Mouse (Mus musculus) adrenal gland, adult 2 months (tissue): ENCODE results near the gene Olfr202. TPM values are rescaled to one million over a fixed set of nuclear protein-coding genes. Genes with fewer than 3 reads are reported as not detected.
"Not testable (repeated sequence)": the region's sequence is repeated elsewhere in the genome, so short reads cannot be mapped to it uniquely, and the experiment has no call there.

Experiments
- DNase-seq: peaks from one replicate; pipeline ENCODE4 v3.0.0; 2021
- long read RNA-seq: library from polyadenylated mRNA; stranded (forward); transcript quantifications from one replicate; pipeline ENCODE4 v2.0.0, GENCODE M21; 2021
- polyA plus RNA-seq: library from polyadenylated mRNA; depleted of rRNA; stranded (reverse); fragments of >200 nt; gene quantifications from 2 replicates; pipeline ENCODE4 v1.2.3, GENCODE M21; 2012; rRNA removed
- total RNA-seq, 2 experiments: library from RNA; stranded (reverse); gene quantifications; 2 replicates each; pipeline ENCODE4 v1.2.3; 2021

Gene Olfr202
- total RNA-seq, result not detected
- not detected in 2 replicates for polyA plus RNA-seq
- long read RNA-seq, result 0 reads

DNA sequence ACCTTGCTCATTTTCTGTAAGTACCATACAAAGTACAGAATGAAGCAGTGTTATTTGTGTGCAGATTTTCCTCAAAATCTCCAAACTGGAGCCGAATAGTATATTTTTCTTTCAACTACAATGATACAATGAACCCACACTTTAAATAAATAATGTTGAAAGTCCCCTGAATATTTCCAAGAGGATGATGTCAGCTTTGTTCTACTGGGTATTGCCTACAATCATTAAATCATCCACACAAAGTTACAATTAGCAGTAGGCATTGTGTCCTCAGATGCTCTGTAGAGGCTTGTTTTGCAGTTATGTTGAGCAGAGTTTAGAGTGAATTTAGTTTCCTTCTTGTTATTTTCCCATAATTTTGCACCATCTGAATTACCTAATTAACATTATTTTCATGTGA lies at the start of gene Olfr202:
Gene Olfr202, minus strand, starts transcription at position 101 of the 400 bp plus-strand sequence.
- DNase-seq, result no peak

GRCm38 (mm10) chr16:59331038-59331437 lies 44.4 kb upstream of the Olfr202 start, which contains the start of gene Olfr205:
Gene Olfr205, minus strand, starts transcription at chr16:59331138.
- DNase-seq, result no peak

DNA sequence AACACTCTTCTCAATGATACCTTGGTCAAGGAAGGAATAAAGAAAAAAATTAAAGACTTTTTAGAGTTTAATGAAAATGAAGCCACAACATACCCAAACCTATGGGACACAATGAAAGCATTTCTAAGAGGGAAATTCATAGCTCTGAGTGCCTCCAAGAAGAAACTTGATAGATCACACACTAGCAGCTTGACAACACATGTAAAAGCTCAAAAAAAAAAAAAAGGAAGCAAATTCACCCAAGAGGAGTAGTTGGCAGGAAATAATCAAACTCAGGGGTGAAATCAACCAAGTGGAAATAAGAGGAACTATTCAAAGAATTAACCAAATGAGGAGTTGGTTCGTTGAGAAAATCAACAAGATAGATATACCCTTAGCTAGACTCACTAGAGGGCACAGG lies 36.7 kb upstream of the Olfr202 start:
- DNase-seq, result not testable (repeated sequence)

DNA sequence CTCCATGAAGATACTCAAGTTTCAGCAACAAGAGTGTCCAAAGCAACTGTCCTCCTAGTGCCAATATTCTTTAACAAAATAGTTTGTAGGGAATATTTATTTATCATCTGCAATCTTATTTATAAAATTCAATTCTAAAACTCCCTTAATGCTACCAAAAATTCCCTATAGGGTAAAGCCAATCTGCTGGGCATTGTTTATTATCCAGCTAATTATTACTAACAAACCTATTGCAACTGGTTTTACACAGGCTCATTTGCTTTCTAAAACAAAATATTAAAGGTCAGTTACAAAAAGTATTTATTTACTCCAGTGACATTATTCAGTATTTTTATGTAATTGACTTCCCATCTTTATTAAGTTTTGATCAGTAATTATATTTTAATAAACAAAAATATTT lies 31.6 kb upstream of the Olfr202 start, which contains the start of gene Olfr204:
Gene Olfr204, minus strand, starts transcription at position 101 of the 400 bp plus-strand sequence.
- DNase-seq, result no peak

GRCm38 (mm10) chr16:59298581-59298980 lies 12.0 kb upstream of the Olfr202 start, which contains the start of gene Olfr203:
Gene Olfr203, plus strand, starts transcription at chr16:59298881.
- no peak for DNase-seq

DNA sequence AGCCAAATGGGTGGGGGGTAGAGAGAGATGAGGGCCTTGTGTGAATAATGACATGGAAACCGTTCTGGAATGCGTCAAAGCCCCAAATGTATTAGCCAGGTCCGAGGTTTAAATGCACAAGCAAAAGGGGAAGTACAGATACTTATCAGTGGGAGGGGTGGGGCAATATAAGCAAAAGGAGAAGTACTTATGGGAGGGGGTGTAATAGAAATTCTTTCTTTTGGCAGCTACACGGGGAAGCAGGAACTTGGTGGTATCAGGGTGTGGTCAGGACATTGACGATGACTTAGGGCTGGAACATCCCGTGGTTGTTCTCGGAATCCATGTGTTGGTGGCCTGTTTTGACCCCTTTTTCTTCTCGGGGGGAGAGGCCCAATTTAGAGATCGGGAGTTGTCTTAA lies 983 bp upstream of the Olfr202 start:
- DNase-seq, result not testable (repeated sequence)

GRCm38 (mm10) chr16:59283476-59283875 lies 3.1 kb downstream of the Olfr202 start:
- no peak for DNase-seq

- no peak for DNase-seq
Observed at GRCm38 (mm10) chr16:59280542-59280941, 6.1 kb downstream of the Olfr202 start.

- not testable (repeated sequence) for DNase-seq
Observed at GRCm38 (mm10) chr16:59272532-59272931, 14.1 kb downstream of the Olfr202 start, which contains the start of gene Olfr201. Gene Olfr201, minus strand, starts transcription at chr16:59272632.

DNA sequence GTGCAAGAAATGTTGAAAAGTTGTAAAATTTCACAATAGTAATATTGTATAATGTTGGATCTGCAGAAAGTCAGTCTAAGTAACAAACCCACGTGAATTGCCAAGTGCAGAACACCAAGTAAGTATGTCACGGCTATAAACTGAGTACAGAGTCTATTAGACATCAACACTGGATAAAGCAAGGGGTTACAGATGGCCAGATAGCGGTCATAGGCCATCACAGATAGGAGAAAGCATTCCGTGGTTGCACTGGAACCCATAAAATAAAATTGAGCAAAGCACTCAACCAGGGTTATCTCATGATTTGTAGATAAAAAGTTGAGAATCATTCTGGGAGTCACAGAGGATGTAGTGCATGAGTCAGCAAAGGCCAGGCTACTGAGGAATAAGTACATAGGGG lies 17.5 kb downstream of the Olfr202 start:
- not testable (repeated sequence) for DNase-seq

- DNase-seq, result no peak
Observed at GRCm38 (mm10) chr16:59249684-59250083, 36.9 kb downstream of the Olfr202 start.

Other genes starting within 250 kb of the Olfr202 start
- gene Olfr187, start 247.0 kb downstream of the Olfr202 start, total RNA-seq, result not detected
- not detected in 2 replicates for gene Olfr187, start 247.0 kb downstream of the Olfr202 start, polyA plus RNA-seq
- not detected for gene Olfr190, start 208.8 kb downstream of the Olfr202 start, total RNA-seq
- gene Olfr190, start 208.8 kb downstream of the Olfr202 start, polyA plus RNA-seq, result not detected in 2 replicates
- not detected for gene Olfr191, start 197.0 kb downstream of the Olfr202 start, total RNA-seq
- not detected in 2 replicates for gene Olfr191, start 197.0 kb downstream of the Olfr202 start, polyA plus RNA-seq
- gene Olfr193, start 174.9 kb downstream of the Olfr202 start, total RNA-seq, result not detected
- not detected in 2 replicates for gene Olfr193, start 174.9 kb downstream of the Olfr202 start, polyA plus RNA-seq
- gene Olfr194, start 165.7 kb downstream of the Olfr202 start, total RNA-seq, result not detected
- not detected in 2 replicates for gene Olfr194, start 165.7 kb downstream of the Olfr202 start, polyA plus RNA-seq
- not detected for gene Olfr195, start 139.7 kb downstream of the Olfr202 start, total RNA-seq
- not detected in 2 replicates for gene Olfr195, start 139.7 kb downstream of the Olfr202 start, polyA plus RNA-seq
- gene Olfr196, start 116.3 kb downstream of the Olfr202 start, total RNA-seq, result not detected
- not detected in 2 replicates for gene Olfr196, start 116.3 kb downstream of the Olfr202 start, polyA plus RNA-seq
- gene Olfr198, start 83.3 kb downstream of the Olfr202 start, total RNA-seq, result not detected
- gene Olfr198, start 83.3 kb downstream of the Olfr202 start, polyA plus RNA-seq, result not detected in 2 replicates
- not detected for gene Olfr199, start 67.0 kb downstream of the Olfr202 start, total RNA-seq
- gene Olfr199, start 67.0 kb downstream of the Olfr202 start, polyA plus RNA-seq, result not detected in 2 replicates
- not detected for gene Olfr201, start 14.2 kb downstream of the Olfr202 start, total RNA-seq
- gene Olfr201, start 14.2 kb downstream of the Olfr202 start, polyA plus RNA-seq, result not detected in 2 replicates
- gene Olfr203, start 12.1 kb upstream of the Olfr202 start, total RNA-seq, result not detected
- gene Olfr203, start 12.1 kb upstream of the Olfr202 start, polyA plus RNA-seq, result not detected in 2 replicates
- not detected for gene Olfr204, start 31.5 kb upstream of the Olfr202 start, total RNA-seq
- not detected in 2 replicates for gene Olfr204, start 31.5 kb upstream of the Olfr202 start, polyA plus RNA-seq
- not detected for gene Olfr205, start 44.3 kb upstream of the Olfr202 start, total RNA-seq
- not detected in 2 replicates for gene Olfr205, start 44.3 kb upstream of the Olfr202 start, polyA plus RNA-seq
- gene Olfr206, start 62.5 kb upstream of the Olfr202 start, total RNA-seq, result not detected
- gene Olfr206, start 62.5 kb upstream of the Olfr202 start, polyA plus RNA-seq, result not detected in 2 replicates
- not detected for gene Olfr209, start 77.2 kb upstream of the Olfr202 start, total RNA-seq
- gene Olfr209, start 77.2 kb upstream of the Olfr202 start, polyA plus RNA-seq, result not detected in 2 replicates
- gene Gabrr3, start 120.5 kb upstream of the Olfr202 start, total RNA-seq, result not detected
- gene Gabrr3, start 120.5 kb upstream of the Olfr202 start, polyA plus RNA-seq, result not detected in 2 replicates
- 10 to 100 TPM; 18.9 to 24.9 TPM for gene Riox2, start 185.0 kb upstream of the Olfr202 start, total RNA-seq
- 2.3 and 4.5 TPM in 2 replicates for gene Riox2, start 185.0 kb upstream of the Olfr202 start, polyA plus RNA-seq